Mouse (Mus musculus) midbrain, postnatal 0 days (tissue): ENCODE data around the gene Acoxl. TPM values are rescaled to one million over a fixed set of nuclear protein-coding genes. Genes with fewer than 3 reads are reported as not detected.
A peak's percentile ranks its signal among the peaks of the same experiment; 100 is the strongest.

Experiments used
- ATAC-seq: fragments of 200-750 bp; cut with Nextera tagmentation; 2 replicates; pipeline ENCODE4 v1.8.0; 2017; ENCODE audit warnings: moderate number of reproducible peaks, mild to moderate bottlenecking, moderate TSS enrichment, moderate library complexity; ENCODE audit not compliant: low FRiP score
- DNase-seq: peaks from one replicate; pipeline ENCODE4 v3.0.0-alpha.2; 2015; ENCODE audit warnings: low spot score
- H3K27ac ChIP-seq: fragments of 300-500 bp; sonication (generic); 2 replicates; pipeline ENCODE4 v1.5.1; 2014; ENCODE audit warnings: low read depth, mild to moderate bottlenecking, low read length, mixed read lengths
- H3K27me3 ChIP-seq: fragments of 300-500 bp; sonication (generic); 2 replicates; pipeline ENCODE4 v1.6.1; 2014; ENCODE audit warnings: low read length, control low read depth, mixed read lengths; ENCODE audit not compliant: insufficient read depth
- H3K36me3 ChIP-seq: fragments of 300-500 bp; sonication (generic); 2 replicates; pipeline ENCODE4 v1.6.1; 2014; ENCODE audit warnings: low read length, control low read depth, mixed read lengths; ENCODE audit not compliant: insufficient read depth
- H3K4me1 ChIP-seq: fragments of 300-500 bp; sonication (generic); 2 replicates; pipeline ENCODE4 v1.6.1; 2014; ENCODE audit warnings: mild to moderate bottlenecking, control low read depth, antibody characterized with exemption, low read length, mixed read lengths; ENCODE audit not compliant: insufficient read depth
- H3K4me2 ChIP-seq: fragments of 300-500 bp; sonication (generic); 2 replicates; pipeline ENCODE4 v1.6.1; 2014; ENCODE audit warnings: low read depth, mild to moderate bottlenecking, low read length, mixed read lengths; ENCODE audit not compliant: poor library complexity, severe bottlenecking
- H3K4me3 ChIP-seq: fragments of 300-500 bp; sonication (generic); 2 replicates; pipeline ENCODE4 v1.5.1; 2014; ENCODE audit warnings: low read depth, mild to moderate bottlenecking, low read length, moderate library complexity
- H3K9ac ChIP-seq: fragments of 300-500 bp; sonication (generic); replicated peaks from 2 replicates; pipeline ENCODE4 v1.6.1; 2014; ENCODE audit warnings: mild to moderate bottlenecking, low read length, moderate library complexity, mixed read lengths; ENCODE audit not compliant: poor library complexity, severe bottlenecking
- H3K9me3 ChIP-seq: fragments of 300-500 bp; sonication (generic); 2 replicates; pipeline ENCODE4 v1.6.1; 2016; ENCODE audit warnings: low read length, control low read depth
- CTCF ChIP-seq: IDR thresholded peaks from 2 replicates; pipeline ENCODE4 v1.5.1; 2016; ENCODE audit warnings: antibody characterized with exemption, mild to moderate bottlenecking
- WGBS: fragments of 180-500 bp; shearing (Covaris S2); extraction: QIAGEN DNeasy Blood & Tissue Kit; methylation state at CpG from one replicate; pipeline ENCODE4 v1.1.7; 2014; 5-methylcytosine and 5-hydroxymethylcytosine counted together
- polyA plus RNA-seq: library from polyadenylated mRNA; unstranded; fragments of >200 nt; fragmentation: Nextera tagmentation; extraction: Ambion mirVana; gene quantifications from 2 replicates; pipeline ENCODE4 v1.2.1, GENCODE M21; 2015
- total RNA-seq: library from RNA; depleted of rRNA; stranded (reverse); fragments of >200 nt; gene quantifications from 2 replicates; pipeline ENCODE4 v1.2.3, GENCODE M21; 2014

The Acoxl gene
- total and polyA plus RNA-seq, 2 experiments from 2014 or later = 0.05 to 0.12 TPM

DNA sequence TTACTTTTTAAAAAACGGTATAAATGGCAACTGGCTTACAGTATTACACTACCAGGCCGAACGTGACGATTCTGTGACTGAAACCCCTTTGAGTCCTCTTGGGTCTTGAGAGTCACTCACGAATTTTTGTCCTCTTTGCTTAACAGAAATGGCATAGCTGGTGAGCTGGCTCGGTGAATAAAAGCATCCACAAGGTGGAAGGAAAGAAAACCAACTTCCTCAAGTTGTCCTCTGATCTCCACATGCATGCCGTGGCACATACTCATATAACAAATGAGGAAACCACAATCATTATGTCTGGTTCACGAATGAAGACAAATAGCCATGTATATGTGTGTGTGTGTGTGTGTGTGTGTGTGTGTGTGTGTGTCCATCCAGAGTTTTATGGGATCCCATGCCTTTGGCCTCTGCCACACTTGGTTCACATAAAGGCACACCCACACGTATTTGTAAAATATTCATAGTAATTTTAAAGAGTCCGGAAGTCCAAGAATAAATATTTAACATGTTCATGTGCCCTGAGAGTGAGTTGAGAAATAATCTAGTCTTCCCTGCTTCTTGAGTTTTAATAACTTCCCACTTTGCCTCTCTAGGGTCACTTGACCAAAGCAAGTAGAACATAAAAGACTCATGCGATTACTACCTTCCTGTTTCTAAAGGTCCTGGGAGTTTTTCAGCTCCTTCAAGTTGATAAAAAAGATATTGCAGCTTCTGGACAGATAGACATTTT is 6.4 kb upstream of the Acoxl start:
- Histone ChIP-seq H3K9me3 (no peaks in the 10 kb centered on the region), H3K9ac (0 out of 2 replicates have a peak overlapping the region, but pooled peaks have one; percentile 19), H3K4me1 (no peaks in the 10 kb centered on the region), H3K36me3 (no peaks in the 10 kb centered on the region), H3K4me2 (peak overlapping the region; percentile 92), H3K27me3 (no peaks in the 10 kb centered on the region), H3K4me3 (peak overlapping the region; percentile 51), H3K27ac (no peak overlapping the region)
- DNase-seq = no peak
- peak; percentile 5; the same call in 1 of the 2 replicates for TF ChIP-seq CTCF
- ATAC-seq = peak; percentile 71
- 37% methylated on average over 11 of the region's 11 CpGs for WGBS

DNA sequence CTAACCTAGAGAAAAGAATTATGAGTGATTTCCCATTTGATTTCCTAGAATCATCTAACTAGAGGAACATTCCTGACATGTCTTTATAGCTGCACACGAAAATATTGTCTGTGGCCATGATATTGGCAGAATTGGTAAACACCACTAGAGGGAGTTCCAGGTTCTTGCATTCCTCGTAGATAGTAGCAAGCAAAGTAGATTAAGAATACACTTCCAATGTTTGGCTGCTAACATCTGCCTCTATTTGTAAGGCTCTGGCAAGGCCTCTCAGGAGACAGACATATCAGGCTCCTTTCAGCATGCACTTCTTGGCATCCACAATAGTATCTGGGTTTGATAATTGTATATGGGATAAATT is 5.9 kb upstream of the Acoxl start:
- peak; percentile 71 for TF ChIP-seq CTCF
- Histone ChIP-seq H3K27ac (no peak overlapping the region), H3K4me3 (no peak overlapping the region), H3K9me3 (no peaks in the 10 kb centered on the region), H3K9ac (no peak overlapping the region), H3K27me3 (no peaks in the 10 kb centered on the region), H3K4me1 (no peaks in the 10 kb centered on the region), H3K4me2 (no peak overlapping the region), H3K36me3 (no peaks in the 10 kb centered on the region)
- WGBS = 8% methylated on average over 2 of the region's 2 CpGs
- DNase-seq = peak; percentile 50
- no peak for ATAC-seq

DNA sequence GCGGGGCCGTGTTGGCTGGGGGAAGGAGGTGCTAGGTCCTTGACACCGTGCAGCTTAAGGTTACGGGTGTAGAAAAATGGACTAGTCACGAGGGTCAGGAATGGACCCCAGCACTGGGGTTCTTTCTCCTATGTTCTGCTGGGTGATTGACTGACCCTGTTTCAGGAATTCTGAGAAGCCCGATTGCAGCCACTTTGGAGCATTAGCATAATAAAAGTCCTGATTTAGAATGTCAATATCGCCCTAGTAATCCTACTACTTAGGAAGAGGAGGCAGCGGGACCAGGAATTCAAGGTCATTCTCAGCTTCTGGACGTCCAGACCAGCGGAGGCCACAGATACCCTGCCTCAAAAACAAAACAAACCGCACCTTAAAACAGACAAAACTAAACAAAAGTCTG is 749 bp downstream of the Acoxl start:
- 8% methylated on average over 11 of the region's 11 CpGs for WGBS
- Histone ChIP-seq H3K27me3 (peaks cover 12% of the 10 kb centered on the region), H3K9ac (no peak overlapping the region), H3K36me3 (no peaks in the 10 kb centered on the region), H3K9me3 (no peaks in the 10 kb centered on the region), H3K27ac (no peak overlapping the region), H3K4me1 (no peaks in the 10 kb centered on the region), H3K4me2 (no peak overlapping the region), H3K4me3 (no peak overlapping the region)
- ATAC-seq (no peak), DNase-seq (no peak)
- TF ChIP-seq CTCF = no peak

DNA sequence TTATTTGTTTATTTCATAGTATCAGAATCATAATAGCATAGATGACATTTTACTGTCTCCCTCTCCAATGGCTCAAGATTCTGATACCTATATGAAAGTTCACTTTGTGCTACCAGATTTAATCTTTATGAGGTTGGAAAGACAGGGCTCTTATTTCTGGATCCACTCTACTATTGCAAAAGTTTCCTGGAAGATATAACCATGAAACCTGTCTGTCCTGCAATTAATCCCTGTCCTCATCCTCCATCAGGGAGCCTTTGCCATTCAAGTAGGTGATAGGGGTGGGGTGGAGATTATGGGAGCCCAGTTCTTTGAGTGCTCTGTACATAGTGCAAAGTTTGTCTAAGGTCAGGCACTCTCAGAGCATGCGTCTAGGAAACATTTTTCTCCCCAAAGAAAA is 2.7 kb downstream of the Acoxl start:
- Histone ChIP-seq H3K9ac (no peak overlapping the region), H3K9me3 (no peaks in the 10 kb centered on the region), H3K4me1 (no peaks in the 10 kb centered on the region), H3K27ac (no peak overlapping the region), H3K4me2 (no peak overlapping the region), H3K36me3 (no peaks in the 10 kb centered on the region), H3K4me3 (no peak overlapping the region), H3K27me3 (peaks cover 12% of the 10 kb centered on the region)
- DNase-seq = no peak
- no peak for ATAC-seq
- WGBS = 93% methylated on average over 1 of the region's 1 CpGs
- TF ChIP-seq CTCF = no peak

DNA sequence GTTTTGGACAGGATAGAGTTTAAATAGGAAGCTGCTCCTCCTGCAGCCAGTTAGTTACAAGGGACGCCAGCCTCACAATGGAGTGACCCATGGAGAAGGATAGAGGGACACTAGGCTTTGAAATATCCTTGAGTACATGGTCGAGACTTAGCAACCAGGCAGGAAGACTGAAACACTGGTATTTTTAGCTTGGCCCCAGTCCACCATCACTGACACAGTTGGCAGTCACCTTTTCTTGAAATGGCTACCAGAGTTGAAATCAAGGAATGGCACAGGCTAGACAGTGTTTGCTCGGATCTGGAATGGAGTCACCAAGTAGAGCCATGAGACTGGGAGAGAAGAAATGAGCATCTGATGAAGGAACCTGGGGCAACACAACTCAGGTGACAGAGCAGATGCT is 3.7 kb downstream of the Acoxl start:
- no peak for TF ChIP-seq CTCF
- DNase-seq (no peak), ATAC-seq (no peak)
- Histone ChIP-seq H3K36me3 (no peaks in the 10 kb centered on the region), H3K4me3 (no peak overlapping the region), H3K9ac (no peak overlapping the region), H3K4me1 (no peaks in the 10 kb centered on the region), H3K27ac (no peak overlapping the region), H3K27me3 (peaks cover 12% of the 10 kb centered on the region), H3K4me2 (no peak overlapping the region), H3K9me3 (no peaks in the 10 kb centered on the region)
- WGBS = 70% methylated on average over 3 of the region's 3 CpGs

DNA sequence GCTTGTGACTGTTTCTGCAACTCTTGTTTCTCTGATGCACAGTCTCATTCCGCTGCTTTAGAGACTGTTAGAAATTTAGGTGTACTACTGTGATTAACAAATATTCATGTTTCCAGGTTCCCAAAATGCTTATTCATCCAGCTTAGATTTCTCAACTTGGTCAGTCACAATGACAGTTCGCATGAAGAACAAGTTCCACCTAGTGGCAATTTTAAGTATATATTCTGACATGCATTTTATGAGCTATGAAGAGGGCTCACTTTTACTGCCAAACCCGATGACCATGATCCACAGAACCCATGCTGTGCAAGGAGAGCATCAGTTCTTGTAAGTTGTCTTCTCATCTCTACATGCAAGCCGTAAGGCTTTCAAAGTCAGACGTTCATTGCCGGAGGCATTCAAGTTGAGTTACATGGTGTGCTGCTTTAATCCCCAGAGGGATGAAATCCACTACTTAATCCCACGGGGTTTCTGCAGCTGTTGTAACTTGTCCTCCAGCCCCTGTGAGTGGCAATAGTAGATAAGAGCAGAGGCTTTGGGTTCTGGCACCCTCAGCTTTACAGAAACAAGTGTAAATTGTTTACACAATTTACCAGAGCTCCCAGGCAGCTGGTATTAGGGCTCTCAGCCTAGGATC is 6.8 kb downstream of the Acoxl start:
- Histone ChIP-seq H3K27me3 (no peaks in the 10 kb centered on the region), H3K9ac (no peak overlapping the region), H3K4me2 (no peak overlapping the region), H3K4me1 (no peaks in the 10 kb centered on the region), H3K4me3 (no peak overlapping the region), H3K27ac (no peak overlapping the region), H3K36me3 (no peaks in the 10 kb centered on the region), H3K9me3 (no peaks in the 10 kb centered on the region)
- ATAC-seq = no peak
- WGBS = 28% methylated on average over 7 of the region's 7 CpGs
- TF ChIP-seq CTCF = peak; percentile 73
- DNase-seq = peak; percentile 42
